Mouse (Mus musculus) E14TG2a.4 (cell line): ENCODE results near the gene Abt1.

Source experiments
- CTCF ChIP-seq: conservative IDR thresholded peaks from 2 replicates; pipeline ENCODE4 v1.5.1; 2014; ENCODE audit warnings: low read length
- POU5F1 ChIP-seq: IDR thresholded peaks from 2 replicates; pipeline ENCODE4 v1.6.1; 2014; ENCODE audit warnings: low read length, borderline replicate concordance

GRCm38 (mm10) chr13:23395301-23396245 is 28.1 kb downstream of the Abt1 start:
- no peak for TF ChIP-seq CTCF
- TF ChIP-seq POU5F1, result no peak
